Mouse (Mus musculus): ENCODE measurements around the gene Znrf4.

The Znrf4 gene

DNA sequence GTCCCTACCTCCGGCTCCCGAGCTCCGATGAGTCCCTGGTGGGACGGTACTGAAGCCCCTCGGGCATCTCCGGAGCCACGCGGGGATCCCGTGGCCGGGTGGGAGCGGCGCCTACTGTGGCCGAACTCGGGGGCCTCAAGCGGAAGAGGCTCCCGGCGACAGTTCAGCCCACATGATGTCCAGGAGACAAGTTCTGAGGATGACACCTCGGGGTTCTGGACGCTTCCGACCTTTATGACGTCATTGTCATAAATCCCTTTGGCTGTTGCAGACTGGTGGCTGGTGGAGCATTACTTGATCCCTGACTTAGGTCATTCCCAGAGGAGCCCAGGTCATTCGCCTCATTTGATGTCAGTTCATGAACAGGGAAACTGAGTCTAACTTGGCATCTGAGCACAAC is at the start of gene Znrf4:
Gene Znrf4, minus strand, starts transcription at position 122 of the 400 bp plus-strand sequence.
- in situ Hi-C loops (cut with MboI, MseI), result no loop called here

DNA sequence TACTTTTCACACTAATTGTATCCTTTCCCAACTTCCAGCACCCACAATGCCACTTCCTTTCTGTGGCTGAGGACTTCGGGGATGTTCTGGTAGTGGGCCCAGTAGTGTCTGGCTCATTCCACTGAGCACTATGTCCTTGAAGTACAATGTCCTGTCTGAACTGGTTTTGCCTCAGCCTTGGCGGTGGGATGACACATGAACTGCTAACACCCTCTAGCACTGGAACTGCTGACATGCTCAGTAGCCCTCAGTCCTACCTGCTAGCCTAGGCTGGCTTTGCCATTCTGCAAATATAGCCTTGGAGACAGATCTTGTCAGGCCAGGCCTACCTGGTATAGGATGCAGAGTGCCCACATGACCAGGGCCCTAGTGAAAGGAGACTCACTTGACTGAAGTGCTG is 49.6 kb upstream of the Znrf4 start:
- in situ Hi-C loops (cut with MboI, MseI), result loop anchor here (5.0 kb wide), 1 partner anchor 105 kb away; no protein-coding TSS in a partner anchor

DNA sequence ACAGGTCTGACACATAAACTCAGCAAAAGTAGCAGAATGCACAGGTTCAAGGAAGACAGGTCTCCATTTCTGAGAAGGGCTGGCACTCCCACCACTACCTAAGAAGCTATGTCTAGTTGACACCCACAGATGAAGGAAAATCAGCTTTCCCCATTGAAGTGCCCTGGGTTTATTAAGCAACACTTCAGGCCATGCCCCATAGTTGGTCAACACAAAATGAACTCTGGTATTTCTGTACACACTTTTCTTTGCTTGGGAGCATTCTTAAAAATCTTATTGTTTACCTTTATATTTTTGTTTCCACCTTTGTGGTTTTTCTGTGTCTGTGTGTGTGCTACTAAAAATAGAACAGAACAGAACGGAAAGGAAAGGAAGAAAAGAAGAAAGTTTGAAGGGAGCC is 47.9 kb upstream of the Znrf4 start:
- in situ Hi-C loops (cut with MboI, MseI), result loop anchor here (5.0 kb wide), 1 partner anchor 103 kb away; no protein-coding TSS in a partner anchor

DNA sequence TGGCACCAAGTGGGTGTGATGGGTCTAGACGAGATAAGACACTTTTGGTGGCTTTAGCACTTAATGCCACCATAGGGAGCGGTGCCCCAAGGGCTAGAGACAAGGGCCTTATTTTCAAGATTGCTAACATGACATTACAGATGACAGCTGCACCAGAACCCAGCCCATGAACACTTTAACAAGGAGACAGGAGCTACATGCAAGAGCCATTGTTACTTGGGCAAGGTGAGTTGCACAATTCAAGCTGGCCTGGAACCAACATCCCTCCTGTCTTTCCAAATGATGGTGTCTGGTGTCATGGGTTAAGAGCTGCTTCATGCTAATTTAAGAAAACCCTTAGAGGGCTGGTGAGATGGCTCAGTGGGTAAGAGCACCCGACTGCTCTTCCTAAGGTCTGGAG is 47.2 kb upstream of the Znrf4 start:
- in situ Hi-C loops (cut with MboI, MseI), result no loop called here

DNA sequence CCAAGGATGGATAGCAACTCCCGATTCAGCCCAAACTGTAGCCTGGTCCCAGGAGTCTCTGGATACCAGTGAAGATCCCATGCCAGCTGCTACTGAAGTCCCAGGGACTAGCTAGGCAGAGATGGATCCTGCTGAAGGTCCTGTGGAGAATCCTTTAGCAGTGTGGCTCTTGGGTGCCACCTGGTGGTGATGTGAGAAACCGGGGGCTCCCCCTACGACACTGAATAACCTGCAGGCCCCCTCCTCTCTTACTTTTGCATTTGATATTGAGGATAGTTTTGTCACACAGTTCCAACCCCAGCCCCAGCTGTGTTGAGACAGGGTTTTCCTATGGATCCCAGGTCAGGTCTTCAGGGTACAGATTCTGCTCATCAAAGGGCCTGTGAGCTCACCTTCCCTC is 46.2 kb upstream of the Znrf4 start:
- in situ Hi-C loops (cut with MboI, MseI), result no loop called here

DNA sequence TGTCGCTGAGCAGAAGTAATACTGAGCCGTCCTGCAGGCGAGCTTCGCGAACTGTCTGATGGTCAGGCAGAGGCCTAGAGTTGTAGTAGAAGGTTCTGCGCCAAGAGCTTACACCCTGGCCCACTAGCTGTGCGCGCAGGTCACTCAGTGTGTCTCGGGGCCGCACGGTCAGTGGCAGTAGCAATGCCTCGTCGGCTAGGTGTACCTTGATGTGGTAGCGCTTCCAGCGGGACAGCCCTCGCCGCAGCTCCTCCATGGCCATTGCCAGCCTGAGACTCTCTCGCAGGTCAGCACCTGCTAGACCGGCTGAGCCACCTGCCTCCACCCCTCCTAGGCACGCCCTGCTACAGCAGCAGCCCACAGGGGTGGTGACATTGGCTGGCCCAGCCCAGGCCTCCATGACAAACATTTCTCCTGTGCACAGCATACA is 41.9 kb upstream of the Znrf4 start, which contains the start of gene Gm20219:
Gene Gm20219, minus strand, starts transcription at position 266 of the 430 bp plus-strand sequence.
- in situ Hi-C loops (cut with MboI, MseI), result loop anchor here (5.0 kb wide), 1 partner anchor 197 kb away; no protein-coding TSS in a partner anchor

DNA sequence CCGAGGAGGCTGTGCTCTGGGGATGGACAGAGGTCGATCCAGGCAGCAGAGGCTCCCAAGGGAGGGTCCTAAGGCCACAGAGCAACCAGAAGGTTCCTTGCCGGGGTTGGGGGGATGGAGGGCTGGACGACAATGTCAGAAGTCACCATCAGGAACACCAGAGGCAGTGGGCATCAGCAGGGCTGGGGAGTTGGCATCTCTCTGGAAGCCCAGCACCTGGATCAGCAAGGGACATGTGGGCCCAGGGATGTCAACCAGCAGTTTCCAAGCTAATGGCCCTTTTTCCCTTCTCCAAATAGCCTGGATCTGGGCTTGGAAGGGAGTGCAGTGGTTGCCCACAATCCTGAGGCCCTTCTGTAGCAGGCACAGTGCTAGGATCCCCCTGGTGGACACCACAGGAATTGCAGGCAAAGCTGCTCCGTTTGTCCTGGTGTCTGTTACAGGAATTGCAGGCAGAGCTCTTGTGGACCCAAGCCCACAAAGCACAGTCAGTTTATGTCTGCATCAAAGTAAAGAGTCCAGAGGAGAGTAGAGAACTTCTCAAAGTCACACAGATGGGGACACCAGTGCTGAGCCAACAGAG is 40.6 kb upstream of the Znrf4 start:
- in situ Hi-C loops (cut with MboI, MseI), result loop anchor here (5.0 kb wide), 1 partner anchor 196 kb away; no protein-coding TSS in a partner anchor

DNA sequence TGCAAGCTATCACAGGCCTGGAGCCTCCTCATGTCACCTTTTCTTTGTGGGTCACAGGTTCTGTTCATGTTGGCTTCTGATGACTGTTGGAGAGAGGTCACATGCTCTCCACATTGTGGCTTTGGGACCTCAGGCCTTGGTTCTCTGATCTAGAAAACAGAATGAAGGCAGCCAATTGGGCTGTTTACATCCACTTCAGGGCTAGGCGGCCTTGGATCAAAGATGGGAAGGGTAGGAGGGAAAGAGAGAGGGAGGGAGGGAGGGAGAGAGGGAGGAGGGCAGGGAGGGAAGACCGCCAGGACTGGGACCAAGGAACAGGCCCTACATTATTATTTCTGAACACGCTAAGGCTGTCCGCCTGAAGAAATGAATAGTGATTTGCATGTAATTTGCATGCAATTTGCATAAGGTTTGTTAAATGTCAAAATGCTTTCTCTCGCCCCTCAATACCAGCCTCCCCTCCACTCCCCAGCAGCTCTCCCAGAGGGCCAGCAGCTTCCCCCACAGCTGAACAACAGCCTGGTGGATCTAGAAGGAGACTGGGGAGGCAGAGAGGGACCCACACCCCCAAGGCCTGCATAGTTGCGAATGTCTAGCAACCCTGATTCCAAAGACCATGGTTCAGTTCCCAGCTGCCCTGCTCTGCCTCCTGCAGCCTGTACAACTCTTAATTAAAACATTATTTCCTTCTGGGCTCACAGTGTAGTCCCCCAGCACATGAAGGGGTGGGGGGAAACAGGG is 39.8 kb upstream of the Znrf4 start:
- in situ Hi-C loops (cut with MboI, MseI), result loop anchor here (5.0 kb wide), 1 partner anchor 195 kb away; no protein-coding TSS in a partner anchor

DNA sequence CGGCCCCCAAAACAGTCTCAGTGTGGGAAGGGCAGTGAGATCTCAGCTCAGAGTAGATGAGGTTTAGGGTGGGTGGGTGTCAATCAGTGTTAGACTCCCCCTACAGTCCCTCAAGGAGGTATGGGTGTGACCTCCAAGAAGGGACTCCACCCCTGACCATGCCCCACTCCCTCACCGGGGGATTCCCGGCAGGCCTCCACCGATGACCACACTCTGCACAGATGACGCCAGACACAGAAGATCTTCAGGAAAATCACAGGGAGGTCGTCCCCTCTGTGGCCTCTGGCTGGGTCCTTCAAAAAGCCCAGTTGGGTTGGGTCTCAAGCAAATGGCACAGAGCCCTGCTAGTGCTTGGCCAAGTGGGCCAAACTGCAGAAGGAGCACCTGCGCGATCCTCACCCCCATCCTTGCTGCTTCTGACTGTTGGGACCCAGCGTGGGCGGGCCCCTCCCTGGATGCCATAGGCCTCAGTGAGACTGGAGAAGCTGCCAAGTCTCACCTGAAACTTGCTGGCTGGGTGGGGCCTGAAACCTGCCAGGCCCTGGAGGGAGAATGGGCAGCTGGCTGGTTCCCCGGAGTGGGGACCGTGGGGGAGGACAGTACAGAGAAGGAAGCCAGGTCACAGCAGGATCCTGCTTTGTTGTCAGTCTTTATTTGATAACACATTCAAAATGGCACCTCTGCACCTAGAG is 38.7 kb upstream of the Znrf4 start:
- in situ Hi-C loops (cut with MboI, MseI), result loop anchor here (5.0 kb wide), 1 partner anchor 194 kb away; no protein-coding TSS in a partner anchor

DNA sequence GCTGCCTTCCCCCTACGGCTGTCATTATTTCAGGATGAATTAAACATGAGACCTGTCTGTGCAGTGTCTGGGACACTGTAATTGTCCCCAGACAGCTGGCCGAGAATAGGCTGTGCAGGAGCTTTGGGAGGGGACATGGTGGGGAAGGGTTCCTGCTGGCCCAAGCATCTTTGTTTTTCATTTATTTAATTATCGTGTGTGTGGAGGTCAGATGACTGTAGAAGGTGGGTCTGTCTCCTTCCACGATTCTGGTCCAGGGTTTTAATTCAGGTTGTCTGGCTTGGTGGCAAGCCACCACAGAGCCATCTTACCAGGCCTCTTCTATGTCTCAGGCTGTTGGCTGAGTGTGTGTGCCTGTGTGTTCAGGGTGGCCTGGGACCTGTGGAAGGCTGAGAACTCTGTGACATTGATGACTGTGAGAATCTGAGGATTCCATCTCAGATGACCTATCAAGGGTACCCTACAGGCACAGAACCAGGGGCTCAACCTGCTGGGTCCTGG is 36.4 kb upstream of the Znrf4 start:
- in situ Hi-C loops (cut with MboI, MseI), result no loop called here

DNA sequence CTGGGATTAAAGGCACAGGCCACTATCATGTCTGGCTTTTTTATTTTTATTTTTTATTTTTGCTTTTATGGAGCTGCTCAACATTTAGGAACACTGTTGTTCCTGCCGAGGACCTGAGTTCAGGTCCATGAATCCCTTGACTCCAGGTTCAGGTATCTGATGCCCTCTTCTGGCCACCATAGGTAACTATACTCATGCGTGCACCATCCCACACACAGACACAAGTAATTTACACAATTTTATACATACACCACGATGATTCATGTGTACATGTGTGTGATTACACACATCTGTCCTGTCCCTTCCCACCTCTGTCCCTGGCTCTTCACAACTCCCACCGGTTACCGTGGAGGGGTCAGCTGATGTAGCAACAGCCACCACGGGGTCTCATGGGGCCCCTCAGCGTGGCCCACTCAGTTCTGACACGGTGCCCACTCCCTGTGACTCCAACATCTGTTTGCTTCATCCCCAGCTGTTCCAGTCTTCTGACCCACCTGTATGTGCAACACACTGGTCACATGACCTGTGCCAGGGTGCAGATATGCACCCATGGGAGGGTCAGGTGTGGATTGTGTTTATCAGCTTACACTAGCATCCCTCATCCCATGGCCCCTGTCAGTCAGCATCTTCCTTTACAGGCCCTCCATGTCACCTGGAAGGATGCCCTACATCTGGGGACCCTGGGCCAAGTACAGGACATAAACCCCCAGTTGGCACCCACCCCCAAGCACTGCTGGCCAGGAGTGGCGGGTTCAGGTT is 35.8 kb upstream of the Znrf4 start:
- in situ Hi-C loops (cut with MboI, MseI), result no loop called here

DNA sequence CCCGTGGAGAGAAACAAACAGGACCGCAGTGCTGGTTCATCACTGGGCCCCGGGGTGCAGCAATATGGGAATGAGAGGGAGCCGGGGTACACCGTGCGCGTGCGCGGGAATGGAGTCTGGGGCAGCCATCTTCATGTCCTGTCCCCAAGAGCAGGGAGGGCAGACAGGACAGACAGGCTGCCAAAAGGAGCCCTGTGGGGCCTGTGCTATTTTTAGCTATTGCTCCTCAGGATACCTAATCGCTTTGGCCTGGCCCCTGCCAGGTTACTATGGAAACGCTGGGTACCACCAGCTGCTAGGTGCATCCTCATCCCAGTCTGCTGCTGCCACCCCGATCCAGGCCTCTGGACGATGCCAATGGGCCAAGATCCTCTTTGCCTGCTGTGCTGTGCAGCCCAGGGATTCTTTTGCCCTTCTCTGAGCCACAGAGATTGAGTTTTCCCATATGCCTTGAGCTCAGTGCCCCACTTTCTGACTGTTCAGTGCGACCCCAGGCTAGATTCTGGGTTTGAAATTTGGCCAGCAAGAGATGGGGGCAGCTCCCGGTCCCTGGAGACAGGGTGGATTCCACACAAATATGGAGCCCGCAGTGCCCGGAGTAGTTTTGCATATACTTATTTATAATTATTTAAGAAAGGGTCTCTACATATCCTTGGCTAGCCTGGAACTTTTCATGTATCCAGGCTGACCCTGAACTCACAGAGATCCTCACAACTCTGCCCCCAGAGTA is 35.0 kb upstream of the Znrf4 start:
- in situ Hi-C loops (cut with MboI, MseI), result no loop called here

DNA sequence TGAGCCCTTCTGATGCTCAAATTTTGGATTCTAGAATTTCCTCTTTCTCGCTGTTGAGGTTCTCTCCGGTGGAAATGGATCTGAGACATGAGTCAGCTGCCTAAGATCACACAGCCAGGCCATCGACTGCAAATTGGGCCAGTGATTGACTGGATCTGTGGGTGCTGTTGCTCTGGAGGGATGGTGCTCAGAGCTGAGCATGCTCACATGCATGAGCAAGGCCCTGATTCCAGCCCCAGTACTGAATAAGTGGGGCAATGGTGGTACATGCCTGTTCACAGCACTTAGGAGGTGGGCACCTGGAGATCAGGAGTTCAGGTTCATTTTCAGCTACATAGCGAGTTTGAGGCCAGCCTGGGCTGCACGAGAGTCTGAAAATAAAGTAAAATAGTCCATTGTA is 34.3 kb upstream of the Znrf4 start:
- in situ Hi-C loops (cut with MboI, MseI), result no loop called here

DNA sequence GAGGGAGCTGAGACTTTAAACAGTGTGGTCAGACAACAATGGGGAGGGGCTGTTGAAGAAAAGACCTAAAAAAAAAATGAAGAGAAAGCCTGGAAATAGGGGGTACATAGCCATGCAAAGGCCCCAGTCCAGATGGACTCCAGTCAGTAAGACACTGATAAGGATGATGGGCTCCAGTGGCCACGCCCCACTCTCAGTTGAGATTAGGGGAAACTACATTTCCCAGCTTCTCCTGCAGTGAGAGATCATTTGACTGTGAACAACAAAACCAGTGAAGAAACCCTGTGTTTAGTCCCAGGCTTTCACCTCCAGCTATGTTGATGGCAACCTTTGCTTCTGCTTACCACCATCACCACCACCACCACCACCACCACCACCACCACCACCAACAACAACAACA is 33.7 kb upstream of the Znrf4 start:
- in situ Hi-C loops (cut with MboI, MseI), result no loop called here

DNA sequence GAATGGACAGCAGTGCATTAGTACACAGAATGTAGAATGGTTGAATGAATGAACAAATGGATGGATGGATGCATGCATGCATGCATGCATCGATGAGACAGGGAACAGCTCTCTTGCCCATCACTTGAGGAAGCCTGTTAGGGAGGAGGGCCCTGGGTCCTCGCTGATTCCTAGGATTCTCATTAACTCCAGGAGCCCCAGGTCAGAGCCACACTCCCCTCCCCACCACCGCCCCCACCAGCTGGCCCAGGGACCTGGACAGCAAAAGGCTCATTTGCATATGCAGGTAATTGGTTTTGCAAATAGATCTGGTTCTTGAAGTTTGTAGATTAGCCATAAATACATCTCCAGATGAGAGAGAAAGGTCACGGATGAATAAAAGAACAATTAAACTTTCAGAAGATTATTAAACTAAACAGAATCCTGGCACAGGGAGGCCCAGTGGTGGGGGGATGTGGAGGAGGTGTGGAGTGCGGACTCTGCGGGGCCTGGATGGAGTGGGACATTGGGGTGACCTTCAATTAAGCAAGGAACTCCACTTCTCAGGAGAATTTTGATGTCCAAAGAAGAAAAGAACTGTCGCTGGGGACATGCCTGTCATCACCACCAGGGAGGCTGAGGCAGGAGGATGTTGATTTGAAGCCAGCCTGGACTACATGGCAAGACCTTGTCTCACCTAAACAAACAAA is 32.6 kb upstream of the Znrf4 start:
- in situ Hi-C loops (cut with MboI, MseI), result no loop called here

DNA sequence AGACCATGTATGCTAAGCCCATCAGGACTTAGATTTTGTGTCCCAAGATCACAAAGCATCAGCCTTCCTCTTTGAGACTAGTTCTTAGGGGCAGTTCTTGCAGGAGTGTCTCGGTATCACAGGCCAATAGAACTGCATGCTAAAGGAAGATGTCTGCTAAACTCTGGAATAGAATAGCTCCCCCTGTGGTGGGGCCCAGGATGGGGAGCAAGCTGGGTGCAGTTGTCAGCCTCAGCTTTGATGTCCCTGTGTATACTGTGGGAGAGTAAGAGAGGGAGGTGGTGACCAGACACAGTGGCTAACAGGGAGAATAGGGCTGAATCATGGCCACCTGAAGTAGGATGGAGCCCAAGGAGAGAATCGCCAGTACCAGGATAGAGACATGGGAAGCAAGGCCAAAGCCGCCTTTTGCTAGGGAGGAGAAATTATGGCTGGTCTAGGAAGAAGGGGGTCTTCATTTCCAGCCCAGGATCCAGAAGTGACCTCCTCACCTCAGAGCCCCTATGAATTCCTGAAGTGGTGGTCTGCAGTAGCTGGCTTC is 31.5 kb upstream of the Znrf4 start:
- in situ Hi-C loops (cut with MboI, MseI), result no loop called here

DNA sequence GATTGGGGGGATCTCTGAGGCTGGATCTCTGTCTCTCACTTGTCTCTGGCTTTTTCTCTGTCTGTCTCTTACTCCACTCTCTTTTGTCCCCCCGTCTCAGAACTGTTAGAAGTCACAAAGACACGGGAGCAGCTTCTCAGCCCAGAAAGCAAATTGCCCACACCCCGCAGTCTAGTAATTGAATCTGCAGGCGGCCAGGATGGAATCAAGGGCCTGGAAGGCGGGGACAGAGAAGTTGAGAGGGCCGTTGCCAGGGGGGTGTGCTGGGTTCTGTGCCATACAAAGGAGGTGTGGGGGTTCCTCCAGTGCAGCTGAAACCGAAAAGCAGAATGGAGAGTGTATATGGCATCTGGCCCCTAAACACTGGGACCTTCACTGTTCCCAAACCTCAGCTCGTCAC is 30.5 kb upstream of the Znrf4 start:
- in situ Hi-C loops (cut with MboI, MseI), result no loop called here

DNA sequence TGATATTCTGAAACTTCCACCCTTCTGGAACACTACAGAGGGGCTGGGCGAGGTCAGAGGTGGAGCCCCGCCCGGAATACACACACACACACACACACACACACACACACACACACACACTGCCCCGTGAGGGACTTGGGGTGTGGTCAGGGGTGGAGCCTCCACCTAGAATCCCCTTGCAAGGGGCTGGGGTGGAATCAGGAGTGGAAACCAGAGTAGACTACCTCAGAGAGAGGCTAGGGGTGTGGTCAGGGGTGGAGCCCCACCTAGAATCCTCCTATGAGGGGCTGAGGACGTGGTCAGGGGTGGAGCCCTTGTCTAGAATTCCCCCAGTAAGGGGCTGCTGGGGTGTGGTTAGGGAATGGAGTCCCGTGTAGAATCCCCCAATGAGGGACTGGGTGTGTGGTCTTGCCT is 28.3 kb upstream of the Znrf4 start:
- in situ Hi-C loops (cut with MboI, MseI), result no loop called here

DNA sequence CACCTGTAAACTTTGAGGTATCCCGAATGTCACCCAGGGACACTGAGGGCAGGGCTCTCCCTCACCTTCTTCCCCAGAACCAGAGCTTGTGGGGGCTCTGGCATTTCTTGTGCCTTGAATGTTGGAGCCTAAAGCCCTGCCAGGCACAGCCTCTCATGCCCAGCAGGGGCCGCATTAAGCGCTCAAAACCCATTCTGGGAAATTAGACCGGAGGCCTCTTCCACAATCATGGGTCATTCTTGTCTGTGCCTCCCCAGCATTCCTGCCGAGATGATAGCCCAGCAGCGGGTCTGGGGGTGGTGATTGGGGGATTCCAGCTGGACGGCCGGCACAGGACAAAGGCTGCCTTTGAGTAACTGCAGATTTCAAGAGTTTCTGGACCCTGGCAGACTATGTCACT is 25.7 kb upstream of the Znrf4 start:
- in situ Hi-C loops (cut with MboI, MseI), result no loop called here

DNA sequence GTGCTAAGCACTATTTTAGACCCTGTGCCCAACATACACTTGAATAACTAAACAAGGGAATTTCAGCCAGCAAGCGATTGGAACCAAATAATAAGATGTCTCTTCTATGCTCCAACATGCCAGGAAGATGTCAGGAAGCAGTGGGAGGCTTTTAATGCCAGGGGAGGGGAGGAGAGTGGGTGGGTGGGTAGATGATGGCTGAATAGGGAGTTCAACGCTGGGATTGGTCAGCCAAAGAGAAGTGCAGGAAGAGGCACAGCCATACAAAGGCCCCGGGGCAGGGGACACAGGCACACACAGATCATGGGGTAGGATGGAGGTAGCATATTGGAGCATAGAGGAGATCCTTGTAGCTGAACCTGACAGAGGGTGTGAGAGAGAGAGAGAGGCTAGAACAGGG is 24.6 kb upstream of the Znrf4 start:
- in situ Hi-C loops (cut with MboI, MseI), result no loop called here

All from T-helper 2 cell (primary cell).